Mouse (Mus musculus): ENCODE data around the gene Rnase9. TPM values are rescaled to one million over a fixed set of nuclear protein-coding genes. Genes with fewer than 3 reads are reported as not detected.
"Not testable (repeated sequence)": the region's sequence is repeated elsewhere in the genome, so short reads cannot be mapped to it uniquely, and the experiment has no call there.

The Rnase9 gene
- polyA plus RNA-seq, 2 experiments = not detected

DNA sequence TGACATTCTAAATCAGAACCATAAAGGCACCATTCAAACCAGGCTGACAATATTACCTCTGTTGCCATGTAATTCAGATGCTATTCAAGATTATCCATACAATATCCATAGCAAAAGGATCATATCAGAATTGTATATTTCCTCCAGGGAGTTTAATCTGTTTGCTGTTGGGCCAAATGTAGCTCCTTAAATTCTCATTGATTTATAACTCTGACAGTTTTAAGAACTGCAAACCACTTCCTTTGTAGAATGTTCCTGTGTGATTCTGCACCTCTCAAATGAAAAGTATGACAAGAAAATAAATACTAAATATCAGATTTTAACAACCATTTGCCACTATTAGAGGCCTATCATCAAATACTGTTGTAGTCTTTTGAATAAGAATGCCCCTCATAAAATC lies 25.9 kb downstream of the Rnase9 start:
- no peak for TF ChIP-seq CTCF (IDR thresholded peaks at IDR 0.05; ENCODE audit: low read depth)
- Histone ChIP-seq H3K9ac (replicated peaks) (no peak overlapping the region), H3K4me1 (replicated peaks; ENCODE audit: control insufficient read depth in 2 of 2, insufficient read depth in 2 of 2, low read length in 1 of 2) (no peaks in the 10 kb centered on the region), H3K36me3 (replicated peaks; ENCODE audit: control insufficient read depth, insufficient read depth, low read depth) (no peaks in the 10 kb centered on the region), H3K9me3 (ENCODE audit: control insufficient read depth, low read length) (no peaks in the 10 kb centered on the region), H3K27me3 (ENCODE audit: control insufficient read depth, insufficient read depth, low read length) (no peaks in the 10 kb centered on the region), H3K4me2 (ENCODE audit: low read depth) (no peak overlapping the region), H3K4me3 (ENCODE audit: insufficient read depth in 1 of 2, low read depth in 2 of 2, low read length in 2 of 2) (no peak overlapping the region), H3K27ac (no peak overlapping the region)
- DNase-seq (ENCODE audit: low read depth in 3 of 3, low spot score in 3 of 3) (no peak), ATAC-seq (ENCODE audit: insufficient read depth) (no peak)

DNA sequence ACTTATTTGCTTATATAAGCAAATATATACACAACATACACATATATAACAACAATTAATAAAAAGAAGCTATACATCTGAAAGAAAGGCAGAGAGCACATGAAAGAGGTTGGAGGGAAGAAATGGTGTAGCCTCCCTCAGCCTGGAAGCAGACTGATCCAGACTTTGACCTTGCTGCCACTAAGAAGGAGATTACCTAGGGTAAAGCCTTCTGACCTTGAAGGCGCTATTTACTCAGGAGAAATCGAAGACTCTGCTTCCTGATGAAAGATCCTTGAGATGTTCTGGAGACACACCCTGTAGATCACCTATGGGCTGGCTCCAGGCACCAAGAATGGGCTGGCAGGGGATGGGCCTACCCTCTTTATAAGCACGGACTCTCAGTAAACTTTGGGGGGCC lies 26.9 kb downstream of the Rnase9 start:
- not testable (repeated sequence) for H3K4me1 ChIP-seq (replicated peaks; ENCODE audit: control insufficient read depth in 2 of 2, insufficient read depth in 2 of 2, low read length in 1 of 2); DNase-seq (ENCODE audit: low read depth in 3 of 3, low spot score in 3 of 3); H3K27me3 ChIP-seq (ENCODE audit: control insufficient read depth, insufficient read depth, low read length); H3K36me3 ChIP-seq (replicated peaks; ENCODE audit: control insufficient read depth, insufficient read depth, low read depth); H3K9me3 ChIP-seq (ENCODE audit: control insufficient read depth, low read length); H3K4me3 ChIP-seq (ENCODE audit: insufficient read depth in 1 of 2, low read depth in 2 of 2, low read length in 2 of 2); ATAC-seq (ENCODE audit: insufficient read depth); H3K27ac ChIP-seq; H3K9ac ChIP-seq (replicated peaks); H3K4me2 ChIP-seq (ENCODE audit: low read depth)
- WGBS (ENCODE audit: insufficient replicate concordance) = 60% methylated on average over 3 of the region's 3 CpGs

- Histone ChIP-seq H3K4me3 (ENCODE audit: insufficient read depth in 1 of 2, low read depth in 2 of 2, low read length in 2 of 2) (no peak overlapping the region), H3K9me3 (ENCODE audit: control insufficient read depth, low read length) (no peaks in the 10 kb centered on the region), H3K9ac (replicated peaks) (no peak overlapping the region), H3K36me3 (replicated peaks; ENCODE audit: control insufficient read depth, insufficient read depth, low read depth) (no peaks in the 10 kb centered on the region), H3K27ac (no peak overlapping the region), H3K4me1 (replicated peaks; ENCODE audit: control insufficient read depth in 2 of 2, insufficient read depth in 2 of 2, low read length in 1 of 2) (peaks cover 0 to 5% of the 10 kb centered on the region in 2 experiments; a peak in 1 of 4 replicates), H3K27me3 (ENCODE audit: control insufficient read depth, insufficient read depth, low read length) (no peaks in the 10 kb centered on the region), H3K4me2 (ENCODE audit: low read depth) (no peak overlapping the region)
- TF ChIP-seq EP300 (IDR thresholded peaks at IDR 0.05; ENCODE audit: low read depth) (no peak), CTCF (IDR thresholded peaks at IDR 0.05; ENCODE audit: low read depth) (no peak)
- ATAC-seq (ENCODE audit: insufficient read depth) = no peak
- DNase-seq (ENCODE audit: low read depth in 3 of 3, low spot score in 3 of 3) = no peak
- 60% methylated on average over 6 of the region's 6 CpGs for WGBS (ENCODE audit: insufficient replicate concordance)
Observed at GRCm38 (mm10) chr14:51009572-51009971, 32.1 kb downstream of the Rnase9 start.

- 60% methylated on average over 4 of the region's 4 CpGs for WGBS (ENCODE audit: insufficient replicate concordance)
- TF ChIP-seq EP300 (IDR thresholded peaks at IDR 0.05; ENCODE audit: low read depth) (no peak), CTCF (IDR thresholded peaks at IDR 0.05; ENCODE audit: low read depth) (no peak)
- no peaks in the 10 kb centered on the region for H3K36me3 ChIP-seq (replicated peaks; ENCODE audit: control insufficient read depth, insufficient read depth, low read depth)
Observed at GRCm38 (mm10) chr14:51008781-51009180, 32.9 kb downstream of the Rnase9 start.

DNA sequence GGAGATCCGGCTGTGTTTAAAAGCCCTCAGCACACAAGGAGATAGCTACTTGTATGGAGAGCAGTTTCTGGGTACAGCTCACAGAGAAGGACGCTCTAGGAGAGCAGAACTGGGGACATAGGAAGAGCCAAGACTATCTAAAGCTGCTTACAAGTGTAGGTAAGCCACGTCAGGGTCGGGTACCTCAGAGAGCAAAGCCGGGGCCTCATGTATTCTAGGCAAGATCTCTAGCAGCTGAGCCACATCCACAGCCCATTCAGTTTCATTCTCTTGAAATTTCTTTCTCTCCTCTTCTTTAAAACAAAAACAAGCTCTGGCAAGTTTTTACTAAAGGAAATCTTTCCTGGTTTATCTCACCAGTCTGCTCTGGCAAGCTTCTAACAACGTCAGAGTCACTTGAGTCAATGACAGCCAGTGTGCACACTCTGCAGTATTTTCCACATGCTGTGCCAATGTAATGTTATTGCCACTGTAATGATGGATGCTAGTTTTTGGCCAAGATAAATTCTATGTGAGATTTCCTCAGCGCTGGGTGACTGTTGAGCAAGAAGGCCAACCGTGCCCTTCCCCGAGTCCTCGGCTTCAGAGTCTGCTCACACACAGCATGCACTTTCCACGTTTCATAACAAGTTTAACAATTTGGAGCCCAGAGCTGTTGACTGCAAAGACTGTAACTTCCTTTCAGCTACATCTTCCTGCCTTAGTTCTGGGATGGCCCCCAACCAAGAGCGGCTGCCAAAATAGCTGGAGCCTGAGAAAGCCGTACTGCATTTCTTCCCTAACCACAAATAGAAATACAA lies 33.6 kb downstream of the Rnase9 start:
- WGBS (ENCODE audit: insufficient replicate concordance) = 53% methylated on average over 13 of the region's 13 CpGs

More at GRCm38 (mm10) chr14:51008781-51009180, 32.9 kb downstream of the Rnase9 start:
- Histone ChIP-seq H3K27ac (no peak overlapping the region), H3K4me1 (replicated peaks; ENCODE audit: control insufficient read depth in 2 of 2, insufficient read depth in 2 of 2, low read length in 1 of 2) (peaks cover 0 to 5% of the 10 kb centered on the region in 2 experiments; a peak in 1 of 4 replicates), H3K4me3 (ENCODE audit: insufficient read depth in 1 of 2, low read depth in 2 of 2, low read length in 2 of 2) (no peak overlapping the region), H3K27me3 (ENCODE audit: control insufficient read depth, insufficient read depth, low read length) (no peaks in the 10 kb centered on the region), H3K9me3 (ENCODE audit: control insufficient read depth, low read length) (no peaks in the 10 kb centered on the region), H3K9ac (replicated peaks) (no peak overlapping the region), H3K4me2 (ENCODE audit: low read depth) (no peak overlapping the region)
- ATAC-seq (ENCODE audit: insufficient read depth) = no peak
- no peak for DNase-seq (ENCODE audit: low read depth in 3 of 3, low spot score in 3 of 3)

More for the DNA sequence above, 33.6 kb downstream of the Rnase9 start:
- Histone ChIP-seq H3K4me2 (ENCODE audit: low read depth) (no peak overlapping the region), H3K36me3 (replicated peaks; ENCODE audit: control insufficient read depth, insufficient read depth, low read depth) (no peaks in the 10 kb centered on the region), H3K27ac (no peak overlapping the region), H3K4me3 (ENCODE audit: insufficient read depth in 1 of 2, low read depth in 2 of 2, low read length in 2 of 2) (no peak overlapping the region), H3K4me1 (replicated peaks; ENCODE audit: control insufficient read depth in 2 of 2, insufficient read depth in 2 of 2, low read length in 1 of 2) (peaks cover 0 to 5% of the 10 kb centered on the region in 2 experiments; a peak in 1 of 4 replicates), H3K9me3 (ENCODE audit: control insufficient read depth, low read length) (no peaks in the 10 kb centered on the region), H3K27me3 (ENCODE audit: control insufficient read depth, insufficient read depth, low read length) (no peaks in the 10 kb centered on the region), H3K9ac (replicated peaks) (no peak overlapping the region)
- DNase-seq (ENCODE audit: low read depth in 3 of 3, low spot score in 3 of 3) = no peak
- no peak for ATAC-seq (ENCODE audit: insufficient read depth)
- TF ChIP-seq CTCF (IDR thresholded peaks at IDR 0.05; ENCODE audit: low read depth) (no peak), EP300 (IDR thresholded peaks at IDR 0.05; ENCODE audit: low read depth) (no peak)
